Mouse (Mus musculus) right cerebral cortex, adult 18-20 months (tissue): ENCODE measurements at regions not wholly inside any gene's neighbourhood (a gene's known extent, or its start where the extent isn't known, plus 50 kb on each side); places are given as distances from the start of the nearest gene placed in this dataset.
"Not testable (repeated sequence)": the region's sequence is repeated elsewhere in the genome, so short reads cannot be mapped to it uniquely, and the experiment has no call there.

Source experiments
- DNase-seq: peaks from one replicate; pipeline ENCODE4 v3.0.0; 2022; ENCODE audit warnings: mixed read lengths

DNA sequence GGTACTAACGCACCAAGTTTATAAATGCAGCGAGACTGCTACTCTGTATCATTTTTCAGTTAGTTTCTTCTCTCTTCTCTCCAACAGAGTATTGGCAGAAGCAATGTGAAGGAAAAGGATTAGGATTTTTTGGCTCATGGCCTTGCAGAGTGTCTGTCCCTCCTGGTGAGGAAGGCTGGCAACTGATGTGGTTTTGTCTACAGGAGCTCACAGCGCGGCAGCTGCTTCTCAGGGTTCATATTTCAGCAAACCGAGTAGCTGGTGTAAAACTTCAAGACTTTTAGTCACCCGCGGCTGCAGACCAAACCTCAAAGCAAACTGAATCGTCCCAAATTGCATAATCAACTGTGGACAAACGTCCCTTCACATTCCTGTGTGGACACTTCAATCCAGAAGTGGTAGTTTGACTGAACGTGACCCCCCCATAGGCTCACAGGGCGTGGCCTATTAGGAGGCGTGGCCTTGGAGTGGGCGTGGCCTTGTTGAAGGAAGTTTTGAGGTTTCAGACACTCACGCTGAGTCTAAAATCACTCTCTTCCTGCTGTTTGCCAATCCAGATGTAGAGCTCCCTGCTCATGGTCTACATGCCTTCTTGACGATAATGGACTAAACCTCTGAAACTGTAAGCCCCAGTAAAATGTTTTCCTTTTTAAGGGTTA is 147.7 kb upstream of the Trpc7 start:
- no peak for DNase-seq

DNA sequence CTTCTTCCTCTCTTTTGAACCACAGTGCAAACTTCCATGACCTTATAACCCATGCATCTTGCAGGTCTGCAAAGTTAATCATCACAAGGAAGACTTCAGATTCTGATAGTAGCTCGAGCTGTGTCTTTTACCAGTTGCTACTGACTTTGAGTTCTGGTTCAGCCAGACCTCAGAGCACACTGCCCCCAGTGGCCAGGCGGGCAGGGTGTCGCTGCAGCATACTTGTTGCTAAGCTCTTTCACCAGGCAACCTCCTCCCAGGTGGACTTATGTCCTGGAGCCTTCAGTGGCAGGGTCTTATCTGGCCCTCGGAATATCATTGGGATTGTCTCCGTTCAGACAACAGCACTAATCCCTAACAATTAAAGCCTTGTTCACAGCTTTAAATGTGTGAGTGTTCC is 146.7 kb upstream of the Trpc7 start:
- DNase-seq: no peak

DNA sequence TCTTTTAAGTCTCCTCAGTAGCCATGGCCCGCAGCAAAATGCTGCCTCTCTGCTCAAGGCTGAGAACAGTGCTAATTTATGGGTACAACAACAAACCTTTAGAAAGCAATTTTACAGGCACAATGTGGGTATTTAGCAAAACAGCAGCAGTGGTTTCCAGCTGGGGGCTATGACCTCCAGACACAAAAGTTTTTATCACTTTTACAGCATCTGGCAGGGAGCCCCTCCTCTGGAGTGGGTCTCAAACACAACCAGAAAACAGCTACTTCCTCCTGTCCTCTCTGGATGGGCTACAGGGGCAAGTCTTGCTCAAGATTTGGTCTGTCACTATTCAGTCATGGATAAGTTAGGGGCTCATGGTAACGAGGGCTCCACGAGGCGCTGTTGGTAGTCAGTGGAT is 137.1 kb upstream of the Trpc7 start:
- DNase-seq: no peak

DNA sequence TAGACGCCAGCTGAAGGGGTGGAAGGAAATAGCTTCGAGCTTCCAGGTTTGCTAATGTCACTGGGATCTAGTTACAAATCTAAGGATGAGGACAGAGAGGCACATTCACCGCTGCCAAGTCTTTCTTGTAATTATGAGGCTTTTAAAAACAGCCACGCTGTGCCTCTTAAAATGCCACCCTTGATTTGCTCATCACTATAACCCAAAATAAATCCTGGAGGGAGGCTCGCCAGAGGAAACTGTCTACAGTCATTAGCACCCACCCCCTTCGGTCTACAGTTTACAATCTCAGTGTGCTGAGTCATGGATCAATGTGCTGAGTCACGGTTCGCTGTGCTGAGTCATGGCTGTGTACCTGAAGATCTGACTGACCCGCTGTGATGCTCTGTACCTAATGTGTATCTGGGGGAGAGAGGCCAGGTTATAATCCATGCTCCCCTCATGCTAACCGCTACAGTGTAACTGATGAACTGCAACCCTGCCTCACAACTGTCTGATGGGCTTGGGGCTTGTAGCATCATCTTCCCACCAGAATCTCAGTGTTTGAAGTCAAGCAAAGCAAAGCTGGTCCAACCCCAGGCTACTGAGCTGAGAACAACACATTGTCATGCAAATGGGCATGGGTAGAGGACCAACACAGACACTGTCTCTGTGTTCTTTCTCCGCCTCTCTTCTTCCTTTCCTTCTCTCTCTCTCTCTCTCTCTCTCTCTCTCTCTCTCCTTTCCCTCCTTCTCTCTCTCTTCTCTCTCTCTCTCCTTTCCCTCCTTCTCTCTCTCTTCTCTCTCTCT is 122.0 kb upstream of the Trpc7 start:
- DNase-seq: peak; percentile 85

DNA sequence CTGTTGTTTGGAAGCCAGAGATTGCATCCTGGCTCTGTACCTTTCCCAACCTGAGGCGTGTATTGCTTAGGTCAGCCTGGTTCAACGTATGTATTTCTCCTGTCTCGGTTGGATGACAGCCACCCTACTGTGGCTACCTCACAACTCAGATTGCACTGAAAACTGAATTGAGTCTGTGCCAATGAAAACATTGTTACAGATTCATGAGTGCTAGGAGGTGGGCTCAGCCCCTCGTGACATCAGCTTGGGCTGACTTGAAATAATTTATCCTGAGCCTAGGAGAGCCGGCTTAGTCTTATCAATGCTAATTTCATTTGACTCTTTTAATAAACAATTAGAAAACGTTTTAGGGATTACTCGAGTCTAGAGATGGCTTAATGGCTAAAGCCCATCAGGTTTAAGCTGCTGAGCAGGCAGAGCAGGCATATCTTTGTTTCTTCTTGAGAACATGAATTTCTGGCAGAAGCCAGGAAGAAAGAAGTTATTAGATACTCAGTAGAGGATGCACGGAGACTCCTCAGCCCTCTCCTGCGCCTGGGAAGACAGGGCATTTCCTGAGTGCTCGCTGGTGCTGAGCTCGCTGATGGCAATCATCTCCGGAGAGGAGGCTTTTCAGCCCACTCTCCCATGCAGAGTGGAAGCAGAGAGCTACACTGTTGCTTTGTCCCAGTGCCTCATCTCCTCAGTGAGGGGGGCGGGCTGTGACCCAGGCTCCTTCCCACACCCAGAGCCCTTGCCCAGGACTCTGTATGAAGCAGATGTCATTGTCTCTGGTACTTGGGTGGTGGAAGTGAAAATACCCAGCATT is 120.9 kb upstream of the Trpc7 start:
- peak; percentile 11 for DNase-seq

DNA sequence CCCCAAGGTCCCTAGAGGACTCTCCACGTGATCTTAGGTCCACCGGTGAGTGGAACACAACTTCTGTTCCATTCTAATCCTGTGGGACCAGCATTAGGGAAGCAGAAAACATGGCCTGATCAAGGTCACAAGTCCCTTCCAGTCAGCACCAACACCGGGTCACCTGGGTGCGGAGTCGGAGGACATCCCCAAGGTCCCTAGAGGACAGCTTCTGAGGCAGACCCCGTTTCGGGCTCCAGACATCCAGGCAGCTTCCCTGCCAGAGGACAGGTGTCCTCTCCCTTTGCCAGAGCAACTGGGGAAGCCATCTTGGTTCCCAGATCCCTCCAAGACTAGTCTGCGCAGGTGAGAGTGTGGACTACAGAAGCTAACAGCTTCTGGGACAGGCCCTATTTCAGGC is 111.4 kb upstream of the Trpc7 start:
- DNase-seq: not testable (repeated sequence)

DNA sequence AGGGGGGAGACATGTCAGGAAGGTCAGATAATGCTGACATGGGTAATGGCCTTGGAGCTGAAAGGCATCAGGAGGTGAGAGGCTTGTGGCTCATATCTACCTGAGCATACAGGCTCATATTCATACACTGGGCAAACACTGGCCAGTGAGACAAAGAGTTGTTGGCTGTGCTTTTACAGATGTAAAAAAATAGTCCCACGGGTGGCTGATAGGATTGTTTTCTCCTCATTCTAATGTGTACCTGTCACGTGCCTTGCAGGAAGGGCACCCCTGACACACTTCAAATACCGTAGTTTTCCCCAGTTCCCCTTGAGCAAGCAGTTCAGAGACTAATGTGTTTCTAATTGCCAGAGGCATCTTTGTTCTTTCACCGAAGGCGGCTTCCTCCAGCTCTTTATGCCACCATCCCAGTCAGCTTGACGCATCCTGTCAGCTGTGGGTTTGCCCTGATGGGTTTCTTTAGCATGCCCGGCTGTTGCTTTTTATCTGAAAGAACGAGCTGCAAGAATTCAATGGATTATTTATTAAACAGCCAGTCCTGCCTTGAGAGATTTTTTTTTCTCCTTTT is 107.9 kb upstream of the Trpc7 start:
- DNase-seq: no peak

DNA sequence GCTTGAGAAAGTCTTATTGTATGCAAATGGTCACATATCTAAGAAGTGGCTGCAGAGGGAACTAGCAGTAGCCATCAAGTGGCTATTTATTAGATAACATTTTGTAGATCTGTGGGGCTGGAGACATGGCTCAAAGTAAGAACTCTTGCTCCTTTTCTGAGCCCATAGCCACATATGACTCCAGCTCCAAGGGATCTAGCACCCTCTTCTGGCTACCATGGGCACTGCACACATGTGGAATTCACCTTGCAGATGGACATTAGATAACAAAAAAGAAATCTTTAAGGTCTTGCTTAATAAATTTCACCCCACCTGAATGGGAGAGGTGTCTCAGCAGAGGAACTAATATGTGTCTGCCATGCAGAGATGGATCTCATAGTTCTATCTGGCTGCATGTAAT is 96.2 kb upstream of the Trpc7 start:
- no peak for DNase-seq

DNA sequence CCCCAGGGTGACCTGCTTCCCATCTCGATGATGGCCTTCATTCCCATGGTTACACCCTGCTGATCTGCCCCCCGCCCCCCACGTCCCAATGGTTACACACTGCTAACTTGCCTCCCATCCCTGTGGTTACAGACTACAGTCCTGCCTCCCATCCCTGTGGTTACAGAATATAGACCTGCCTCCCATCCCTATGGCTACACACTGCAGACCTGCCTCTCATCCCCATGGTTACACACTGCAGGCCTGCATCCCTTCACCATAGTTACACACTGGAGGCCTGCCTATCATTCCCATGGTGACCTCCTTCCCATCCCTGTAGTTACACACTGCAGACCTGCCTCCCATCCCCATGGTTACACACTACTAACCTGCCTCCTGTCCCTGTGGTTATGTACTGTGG is 78.3 kb upstream of the Trpc7 start:
- DNase-seq: no peak

DNA sequence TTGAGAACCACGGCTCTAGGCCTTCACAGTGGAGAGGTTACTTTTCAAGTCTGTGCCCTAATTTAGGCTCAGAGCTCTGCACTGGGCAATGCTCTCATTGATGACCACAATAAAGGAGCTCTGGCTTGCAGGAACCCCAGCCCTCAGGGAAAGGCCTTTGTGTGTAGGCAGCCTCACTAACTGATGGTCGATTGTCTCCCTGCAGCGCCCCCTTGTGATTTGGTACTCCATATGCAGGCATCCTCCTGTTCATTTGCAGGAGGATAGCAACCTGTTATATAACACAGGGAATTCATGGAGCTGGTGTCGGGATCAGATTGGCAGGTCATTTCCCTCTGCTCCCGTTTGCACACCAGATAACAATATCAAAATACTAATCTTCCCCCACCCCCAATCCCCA is 59.6 kb upstream of the Trpc7 start:
- no peak for DNase-seq

DNA sequence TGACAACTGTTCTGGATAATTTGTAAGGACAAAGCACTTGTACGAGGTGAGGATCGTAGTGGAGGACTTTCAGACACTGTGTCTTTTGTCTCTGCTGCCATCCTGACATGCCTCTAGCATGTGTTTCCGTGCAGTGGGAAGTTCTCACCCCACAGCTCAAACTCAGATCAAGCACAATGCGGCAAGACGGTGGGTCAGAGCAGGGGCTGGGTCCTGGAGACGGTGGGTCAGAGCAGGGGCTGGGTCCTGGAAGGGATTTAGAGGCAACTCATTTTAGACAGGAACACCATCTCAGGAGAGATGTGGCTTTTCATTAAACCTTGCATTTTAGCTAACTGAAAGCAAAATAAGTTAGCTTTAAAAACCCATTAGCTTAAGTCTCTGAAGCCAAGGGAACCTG is 52.3 kb upstream of the Trpc7 start:
- DNase-seq: no peak

DNA sequence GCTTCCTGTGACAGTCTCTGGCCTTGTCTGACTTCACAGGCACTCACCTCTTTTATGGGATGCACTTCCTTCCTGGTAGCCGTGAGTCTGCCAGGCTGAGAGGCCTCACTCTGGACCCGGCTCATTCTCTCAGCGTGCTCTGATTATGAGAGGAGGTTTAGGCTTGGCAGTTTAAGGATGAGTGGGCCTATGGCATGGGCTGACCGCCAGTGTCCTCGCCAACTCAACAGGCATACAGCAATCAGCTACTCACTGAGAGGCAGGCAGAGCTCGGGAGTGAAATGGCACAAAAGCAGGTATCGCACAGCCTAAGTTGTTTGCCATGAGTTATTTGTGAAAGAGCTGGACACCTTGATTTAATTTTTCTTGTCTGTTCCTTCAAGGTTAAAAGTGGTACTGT is 51.5 kb upstream of the Trpc7 start:
- peak; percentile 7 for DNase-seq
